Mouse (Mus musculus): ENCODE results near the gene Efna5. TPM values are rescaled to one million over a fixed set of nuclear protein-coding genes. Genes with fewer than 3 reads are reported as not detected.

Gene Efna5
- total RNA-seq, 2 experiments from 2014 or later, result 32.8 to 41.9 TPM

- DNase-seq, result no peak
- intact Hi-C loops (cut with DNase I), result no loop called here
Measured at GRCm38 (mm10) chr17:62721595-62721994, 159.5 kb downstream of the Efna5 start.

GRCm38 (mm10) chr17:62720740-62721450, 160.2 kb downstream of the Efna5 start:
- no peak for DNase-seq

GRCm38 (mm10) chr17:62717426-62718131, 163.5 kb downstream of the Efna5 start:
- no peak for DNase-seq
- intact Hi-C loops (cut with DNase I), result no loop called here

More at GRCm38 (mm10) chr17:62720740-62721450, 160.2 kb downstream of the Efna5 start:
- intact Hi-C loops (cut with DNase I), result no loop called here

- no peak for DNase-seq
- intact Hi-C loops (cut with DNase I), result no loop called here
Measured at GRCm38 (mm10) chr17:62713455-62713854, 167.7 kb downstream of the Efna5 start.

GRCm38 (mm10) chr17:62706418-62706817, 174.7 kb downstream of the Efna5 start:
- no peak for DNase-seq

GRCm38 (mm10) chr17:62702020-62702814, 178.9 kb downstream of the Efna5 start:
- DNase-seq, result no peak
- intact Hi-C loops (cut with DNase I), result no loop called here

More at GRCm38 (mm10) chr17:62706418-62706817, 174.7 kb downstream of the Efna5 start:
- intact Hi-C loops (cut with DNase I), result no loop called here

GRCm38 (mm10) chr17:62700791-62701602, 180.1 kb downstream of the Efna5 start:
- intact Hi-C loops (cut with DNase I), result no loop called here
- DNase-seq, result no peak

GRCm38 (mm10) chr17:62694958-62695437, 186.1 kb downstream of the Efna5 start:
- DNase-seq, result no peak
- intact Hi-C loops (cut with DNase I), result no loop called here

- no peak for DNase-seq
- intact Hi-C loops (cut with DNase I), result no loop called here
Measured at GRCm38 (mm10) chr17:62692242-62692641, 188.9 kb downstream of the Efna5 start.

GRCm38 (mm10) chr17:62691201-62691715, 189.9 kb downstream of the Efna5 start:
- no peak for DNase-seq
- intact Hi-C loops (cut with DNase I), result no loop called here

- intact Hi-C loops (cut with DNase I), result no loop called here
- no peak for DNase-seq
Measured at GRCm38 (mm10) chr17:62690256-62690655, 190.9 kb downstream of the Efna5 start.

GRCm38 (mm10) chr17:62689646-62690045, 191.5 kb downstream of the Efna5 start:
- DNase-seq, result no peak
- intact Hi-C loops (cut with DNase I), result no loop called here

- intact Hi-C loops (cut with DNase I), result no loop called here
- DNase-seq, result peak; percentile 50 to 59
Measured at GRCm38 (mm10) chr17:62687369-62687768, 193.7 kb downstream of the Efna5 start.

- DNase-seq, result no peak
- intact Hi-C loops (cut with DNase I), result no loop called here
Measured at GRCm38 (mm10) chr17:62685181-62685580, 195.9 kb downstream of the Efna5 start.

- peak; percentile 79 to 83 for DNase-seq
- intact Hi-C loops (cut with DNase I), result no loop called here
Measured at GRCm38 (mm10) chr17:62683142-62683541, 198.0 kb downstream of the Efna5 start.

- no peak for DNase-seq
- intact Hi-C loops (cut with DNase I), result no loop called here
Measured at GRCm38 (mm10) chr17:62681726-62682125, 199.4 kb downstream of the Efna5 start.

GRCm38 (mm10) chr17:62680737-62681136, 200.4 kb downstream of the Efna5 start:
- DNase-seq, result no peak

GRCm38 (mm10) chr17:62676832-62677231, 204.3 kb downstream of the Efna5 start:
- intact Hi-C loops (cut with DNase I), result no loop called here
- no peak for DNase-seq

More at GRCm38 (mm10) chr17:62680737-62681136, 200.4 kb downstream of the Efna5 start:
- intact Hi-C loops (cut with DNase I), result no loop called here

GRCm38 (mm10) chr17:62676409-62676808, 204.7 kb downstream of the Efna5 start:
- DNase-seq, result no peak
- intact Hi-C loops (cut with DNase I), result no loop called here

GRCm38 (mm10) chr17:62675811-62676255, 205.3 kb downstream of the Efna5 start:
- intact Hi-C loops (cut with DNase I), result no loop called here

More at GRCm38 (mm10) chr17:62675811-62676255, 205.3 kb downstream of the Efna5 start:
- DNase-seq, result no peak

Measured in heart, postnatal 10 days (tissue).